Mouse (Mus musculus): ENCODE results near the gene Btrc. TPM values are rescaled to one million over a fixed set of nuclear protein-coding genes. Genes with fewer than 3 reads are reported as not detected.
"Not testable (repeated sequence)": the region's sequence is repeated elsewhere in the genome, so short reads cannot be mapped to it uniquely, and the experiment has no call there.

Gene Btrc
- 34.2 and 37.9 TPM in 2 replicates for polyA plus RNA-seq (2015; fragmentation: Nextera tagmentation; extraction: Ambion mirVana)

DNA sequence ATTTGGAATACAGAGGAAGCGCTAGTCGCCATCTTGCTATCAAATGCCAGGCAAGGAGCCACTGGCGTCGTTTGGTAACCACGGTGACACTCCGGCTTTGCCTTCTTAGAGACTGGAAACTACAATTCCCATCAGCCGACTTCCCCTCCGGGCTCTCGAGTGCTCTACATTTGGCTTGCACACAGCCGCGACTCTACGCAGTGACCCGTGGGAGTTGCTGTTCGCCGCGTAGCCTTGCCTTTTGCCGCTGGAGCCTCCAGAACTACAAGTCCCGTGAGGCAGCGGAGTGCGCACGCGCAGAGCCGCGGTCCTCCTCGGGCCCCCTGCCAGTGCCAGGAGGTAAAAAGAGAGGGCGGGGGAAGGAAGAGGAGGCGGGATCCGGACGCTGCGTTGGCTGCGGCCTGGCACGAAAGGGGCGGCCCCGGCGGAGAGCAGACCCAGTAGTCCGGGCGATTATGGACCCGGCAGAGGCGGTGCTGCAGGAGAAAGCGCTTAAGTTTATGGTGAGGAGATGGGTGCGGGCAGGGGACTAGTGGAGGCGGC lies at the start of gene Btrc:
TSS of gene Btrc (plus strand) at position 351 of the 543 bp plus-strand sequence.
- under 1% methylated on average over 42 of the region's 42 CpGs for WGBS
- ATAC-seq (ENCODE audit: extremely low read depth, insufficient number of reproducible peaks, low FRiP score, low TSS enrichment) = peak; percentile 96
- Histone ChIP-seq H3K9me3 (no peaks in the 10 kb centered on the region), H3K9ac (peak within 1 kb of the TSS; percentile 92), H3K27me3 (replicated peaks) (no peaks in the 10 kb centered on the region), H3K36me3 (peaks cover 15% of the 10 kb centered on the region), H3K4me1 (peaks cover 21% of the 10 kb centered on the region), H3K4me2 (peak within 1 kb of the TSS; percentile 87), H3K27ac (replicated peaks) (peak within 1 kb of the TSS; percentile 95), H3K4me3 (peak within 1 kb of the TSS; percentile 90)

DNA sequence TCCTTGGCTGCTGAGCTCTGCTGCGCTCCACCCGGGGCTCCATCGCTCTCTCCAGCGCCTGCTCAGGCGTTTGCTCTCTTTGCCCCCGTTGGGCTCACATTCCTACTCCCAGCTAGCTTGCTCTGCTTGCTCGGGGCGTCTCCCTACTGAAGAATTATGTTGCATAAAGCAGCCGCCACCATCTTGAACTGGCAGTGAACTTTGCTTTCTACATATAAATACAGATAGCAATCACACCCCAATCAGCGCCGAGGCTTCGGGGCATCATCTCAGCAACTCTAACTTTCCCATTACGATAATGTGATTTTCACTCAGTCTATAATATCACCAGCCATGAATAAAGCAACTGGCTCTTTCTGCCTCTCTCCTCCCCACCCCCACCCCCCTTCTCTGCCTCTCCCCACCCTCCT lies 46.1 kb upstream of the Btrc start:
- no peak for ATAC-seq (ENCODE audit: extremely low read depth, insufficient number of reproducible peaks, low FRiP score, low TSS enrichment)
- H3K4me1 ChIP-seq = peaks cover 11% of the 10 kb centered on the region
- no peaks in the 10 kb centered on the region for H3K36me3 ChIP-seq
- no peaks in the 10 kb centered on the region for H3K27me3 ChIP-seq (replicated peaks)
- no peak overlapping the region for H3K4me3 ChIP-seq
- H3K4me2 ChIP-seq = peak overlapping the region; percentile 30; the same call in 1 of the 2 replicates
- no peak overlapping the region for H3K9ac ChIP-seq
- H3K9me3 ChIP-seq = no peaks in the 10 kb centered on the region
- 33% methylated on average over 13 of the region's 13 CpGs for WGBS
- H3K27ac ChIP-seq (replicated peaks) = no peak overlapping the region

DNA sequence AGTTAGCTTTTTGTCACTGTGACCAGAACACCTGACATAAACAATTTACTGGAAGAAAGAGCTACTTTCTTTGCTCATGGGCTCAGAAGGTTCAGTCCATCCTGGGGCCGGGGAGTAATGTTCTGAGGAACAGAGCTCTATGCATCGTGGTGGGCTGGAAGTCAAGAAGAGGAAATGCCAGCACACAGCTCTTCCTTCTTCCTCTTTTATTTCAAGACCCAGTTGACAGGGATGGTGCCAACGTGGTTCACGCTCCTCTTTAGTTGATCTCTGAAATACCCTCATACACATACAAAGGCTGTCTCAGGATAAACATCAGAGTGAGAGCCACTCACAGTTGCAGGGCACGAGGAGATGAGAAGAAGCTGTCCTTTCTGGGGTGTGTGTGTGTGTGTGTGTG lies 42.5 kb upstream of the Btrc start:
- 69% methylated on average over 5 of the region's 5 CpGs for WGBS
- no peak overlapping the region for H3K27ac ChIP-seq (replicated peaks)
- no peak overlapping the region for H3K9ac ChIP-seq
- no peaks in the 10 kb centered on the region for H3K9me3 ChIP-seq
- H3K4me1 ChIP-seq = peaks cover 5% of the 10 kb centered on the region; the same call in 1 of the 2 replicates
- no peaks in the 10 kb centered on the region for H3K27me3 ChIP-seq (replicated peaks)
- H3K4me3 ChIP-seq = no peak overlapping the region
- H3K36me3 ChIP-seq = no peaks in the 10 kb centered on the region
- no peak for ATAC-seq (ENCODE audit: extremely low read depth, insufficient number of reproducible peaks, low FRiP score, low TSS enrichment)
- H3K4me2 ChIP-seq = no peak overlapping the region

DNA sequence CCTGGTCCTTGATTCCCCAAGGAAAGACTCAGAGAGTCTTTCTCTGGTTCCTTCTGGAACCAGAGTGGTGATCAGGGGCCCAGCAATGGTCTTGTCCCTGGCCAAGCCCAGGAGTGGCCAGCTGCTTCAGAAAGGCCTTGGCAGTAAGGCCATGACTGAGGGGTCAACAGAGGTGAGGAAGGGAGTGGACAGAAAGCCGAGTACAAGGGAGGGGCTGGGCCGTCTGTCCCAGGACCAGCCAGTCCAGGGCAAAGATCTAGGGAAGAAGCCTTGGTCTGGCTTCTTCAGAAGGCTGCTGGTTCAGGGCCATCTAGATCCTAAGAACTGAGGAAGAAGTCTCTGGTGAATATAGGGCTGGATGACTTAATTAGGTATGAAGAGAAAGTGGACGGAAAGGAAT lies 34.5 kb upstream of the Btrc start:
- no peak overlapping the region for H3K4me2 ChIP-seq
- H3K9ac ChIP-seq = no peak overlapping the region; the same call in 1 of the 2 replicates
- H3K4me3 ChIP-seq = no peak overlapping the region
- no peaks in the 10 kb centered on the region for H3K9me3 ChIP-seq
- WGBS = 57% methylated on average over 3 of the region's 3 CpGs
- H3K27me3 ChIP-seq (replicated peaks) = peaks cover 40% of the 10 kb centered on the region
- H3K4me1 ChIP-seq = peaks cover 17% of the 10 kb centered on the region
- no peaks in the 10 kb centered on the region for H3K36me3 ChIP-seq
- no peak for ATAC-seq (ENCODE audit: extremely low read depth, insufficient number of reproducible peaks, low FRiP score, low TSS enrichment)
- H3K27ac ChIP-seq (replicated peaks) = no peak overlapping the region

DNA sequence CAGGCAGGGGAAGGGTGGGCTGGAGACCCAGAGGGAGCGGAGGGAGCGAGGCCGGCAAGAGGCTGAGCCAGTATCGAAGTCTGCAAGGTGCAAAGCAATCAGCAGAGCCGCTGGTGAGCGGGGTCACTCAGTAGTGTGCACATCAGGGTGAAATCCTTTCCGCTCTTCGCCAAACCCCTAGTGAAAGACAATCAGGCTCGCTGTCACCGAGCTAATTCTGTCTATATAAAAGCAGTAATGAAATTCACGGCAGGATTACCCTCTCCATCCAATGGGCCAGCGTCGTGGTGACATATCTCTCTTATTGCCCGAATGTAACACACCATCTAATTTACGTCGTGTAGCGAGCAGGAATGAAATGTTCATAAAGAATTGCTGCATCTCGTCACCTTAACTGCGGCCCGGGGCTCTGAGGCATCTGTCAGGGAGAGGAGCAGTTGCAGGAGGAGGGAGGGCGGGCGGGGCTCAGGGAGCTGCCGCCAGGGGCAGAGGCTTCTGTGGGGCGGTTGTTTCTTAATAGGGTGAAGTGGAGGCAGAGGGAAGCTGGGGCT lies 33.7 kb upstream of the Btrc start:
- Histone ChIP-seq H3K27ac (replicated peaks) (no peak overlapping the region), H3K27me3 (replicated peaks) (peaks cover 40% of the 10 kb centered on the region), H3K4me3 (peak overlapping the region; percentile 32), H3K9me3 (no peaks in the 10 kb centered on the region), H3K36me3 (no peaks in the 10 kb centered on the region), H3K9ac (peak overlapping the region; percentile 47), H3K4me2 (peak overlapping the region; percentile 58), H3K4me1 (peaks cover 17% of the 10 kb centered on the region)
- WGBS = 7% methylated on average over 24 of the region's 24 CpGs
- ATAC-seq (ENCODE audit: extremely low read depth, insufficient number of reproducible peaks, low FRiP score, low TSS enrichment) = no peak

DNA sequence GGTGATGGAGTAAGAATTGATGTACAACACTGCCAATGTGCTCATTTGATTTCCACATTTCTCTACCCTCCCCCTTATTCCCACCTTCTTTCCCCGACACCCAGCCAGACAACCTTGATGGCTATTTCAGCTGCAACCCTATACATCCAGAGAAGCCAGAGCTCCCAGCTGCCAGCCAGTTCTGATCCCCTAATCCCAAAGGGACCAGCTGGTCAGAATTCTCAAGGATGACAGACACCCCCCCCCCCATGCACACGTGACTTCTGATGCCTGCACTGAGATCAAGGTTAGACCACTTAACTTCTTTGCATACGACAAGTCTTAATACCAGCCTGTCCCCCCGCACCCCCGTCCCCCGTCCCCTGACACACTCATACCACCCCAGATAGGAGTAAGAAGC lies 26.8 kb upstream of the Btrc start:
- no peak for ATAC-seq (ENCODE audit: extremely low read depth, insufficient number of reproducible peaks, low FRiP score, low TSS enrichment)

DNA sequence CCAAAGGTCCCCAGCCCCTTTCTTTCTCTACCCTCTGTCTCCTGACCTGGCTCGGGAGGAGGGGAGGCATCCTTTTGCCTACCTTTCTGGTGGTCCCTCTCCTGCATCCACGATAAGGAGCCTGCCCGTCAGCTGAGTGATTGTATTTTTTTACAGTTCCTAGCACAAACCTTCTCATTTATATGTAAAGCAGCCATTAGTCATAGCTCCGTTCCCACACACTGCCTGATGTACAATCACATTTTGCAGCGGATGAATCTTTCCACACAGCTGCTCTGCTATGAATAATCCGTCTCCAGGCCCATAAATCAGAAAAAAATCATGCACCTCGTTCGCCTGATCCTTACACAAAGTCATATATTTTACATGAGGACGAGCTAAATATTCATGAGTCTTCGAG lies 25.4 kb upstream of the Btrc start:
- H3K4me3 ChIP-seq = no peak overlapping the region
- no peaks in the 10 kb centered on the region for H3K4me1 ChIP-seq
- H3K27ac ChIP-seq (replicated peaks) = no peak overlapping the region
- H3K9me3 ChIP-seq = no peaks in the 10 kb centered on the region
- 69% methylated on average over 10 of the region's 10 CpGs for WGBS
- H3K27me3 ChIP-seq (replicated peaks) = peaks cover 24% of the 10 kb centered on the region; the same call in 1 of the 2 replicates
- no peak overlapping the region for H3K9ac ChIP-seq
- H3K36me3 ChIP-seq = no peaks in the 10 kb centered on the region
- no peak overlapping the region for H3K4me2 ChIP-seq
- no peak for ATAC-seq (ENCODE audit: extremely low read depth, insufficient number of reproducible peaks, low FRiP score, low TSS enrichment)

More for the DNA sequence above, 26.8 kb upstream of the Btrc start:
- WGBS = 62% methylated on average over 6 of the region's 6 CpGs
- no peak overlapping the region for H3K27ac ChIP-seq (replicated peaks)
- H3K4me2 ChIP-seq = no peak overlapping the region
- H3K27me3 ChIP-seq (replicated peaks) = peaks cover 19% of the 10 kb centered on the region
- no peak overlapping the region for H3K9ac ChIP-seq
- H3K4me3 ChIP-seq = no peak overlapping the region
- H3K4me1 ChIP-seq = no peaks in the 10 kb centered on the region
- no peaks in the 10 kb centered on the region for H3K36me3 ChIP-seq
- no peaks in the 10 kb centered on the region for H3K9me3 ChIP-seq

DNA sequence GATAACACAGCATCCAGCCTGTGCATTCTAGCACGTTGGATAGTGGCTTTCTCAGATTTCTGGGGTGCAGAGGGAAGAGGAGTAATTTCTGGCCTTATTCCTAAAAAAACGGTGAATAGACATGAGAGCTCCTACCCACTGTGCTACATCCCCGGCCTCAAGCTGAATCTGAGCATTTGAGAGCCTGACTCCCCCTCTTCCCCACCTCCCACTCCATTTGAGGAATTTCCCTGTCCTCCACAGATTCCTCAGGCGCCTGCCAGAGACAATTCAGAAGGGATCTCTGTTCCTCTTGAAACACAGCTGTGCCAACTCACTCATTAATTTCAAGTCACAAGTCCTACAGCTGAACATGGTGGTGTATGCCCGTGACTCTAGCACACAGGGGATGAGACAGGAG lies 19.6 kb upstream of the Btrc start:
- Histone ChIP-seq H3K27me3 (replicated peaks) (0 out of 2 replicates have a peak, but pooled peaks cover 10% of the 10 kb centered on the region), H3K4me1 (no peaks in the 10 kb centered on the region), H3K4me2 (no peak overlapping the region), H3K4me3 (no peak overlapping the region), H3K36me3 (no peaks in the 10 kb centered on the region), H3K9ac (no peak overlapping the region), H3K9me3 (no peaks in the 10 kb centered on the region), H3K27ac (replicated peaks) (no peak overlapping the region)
- no peak for ATAC-seq (ENCODE audit: extremely low read depth, insufficient number of reproducible peaks, low FRiP score, low TSS enrichment)
- 48% methylated on average over 5 of the region's 5 CpGs for WGBS

DNA sequence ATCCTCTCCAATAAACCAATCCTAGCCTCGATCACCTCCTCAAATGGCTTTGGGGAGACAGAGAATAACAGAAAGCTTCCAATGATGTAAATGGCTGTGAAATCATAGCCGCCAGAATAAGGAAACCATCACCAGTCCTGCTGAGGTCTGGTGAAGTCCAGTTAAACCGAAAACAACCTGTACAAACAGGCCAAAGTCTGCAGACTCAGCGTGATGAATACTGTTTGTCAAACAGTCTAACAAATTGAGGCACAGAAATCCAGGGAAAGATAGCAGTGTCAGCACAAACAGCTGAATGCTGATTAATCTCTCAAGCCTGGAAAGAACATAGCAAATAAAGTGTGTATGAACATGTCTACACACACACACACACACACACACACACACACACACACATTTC lies 15.3 kb upstream of the Btrc start:
- Histone ChIP-seq H3K27me3 (replicated peaks) (peaks cover 14% of the 10 kb centered on the region; the same call in 1 of the 2 replicates), H3K9me3 (no peaks in the 10 kb centered on the region), H3K9ac (no peak overlapping the region), H3K4me2 (no peak overlapping the region), H3K4me1 (peaks cover 9% of the 10 kb centered on the region), H3K36me3 (no peaks in the 10 kb centered on the region), H3K27ac (replicated peaks) (no peak overlapping the region), H3K4me3 (no peak overlapping the region)
- WGBS = 61% methylated on average over 4 of the region's 4 CpGs
- ATAC-seq (ENCODE audit: extremely low read depth, insufficient number of reproducible peaks, low FRiP score, low TSS enrichment) = no peak

DNA sequence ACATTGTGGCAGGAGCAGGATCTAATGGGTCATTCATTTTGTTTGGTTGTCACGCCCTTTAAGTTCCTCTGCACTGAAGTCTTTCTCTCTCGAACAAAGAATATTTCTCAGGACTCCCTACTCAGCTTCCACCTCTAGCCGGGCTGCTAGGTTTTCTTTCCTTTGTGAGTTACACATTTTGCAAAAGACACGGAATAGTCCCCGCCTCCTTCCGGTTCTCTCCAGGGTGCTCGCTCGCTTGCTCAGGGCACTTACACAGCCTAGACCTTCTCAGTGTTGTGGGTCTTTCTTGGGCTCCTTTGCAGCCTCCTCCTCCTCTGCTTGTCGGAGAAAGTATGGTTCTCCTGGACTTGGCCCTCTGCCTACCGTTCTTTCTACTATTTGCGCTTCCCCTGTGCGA lies 13.1 kb upstream of the Btrc start:
- peaks cover 9% of the 10 kb centered on the region for H3K4me1 ChIP-seq
- no peak overlapping the region for H3K9ac ChIP-seq
- peaks cover 14% of the 10 kb centered on the region; the same call in 1 of the 2 replicates for H3K27me3 ChIP-seq (replicated peaks)
- H3K9me3 ChIP-seq = no peaks in the 10 kb centered on the region
- no peak for ATAC-seq (ENCODE audit: extremely low read depth, insufficient number of reproducible peaks, low FRiP score, low TSS enrichment)
- no peaks in the 10 kb centered on the region for H3K36me3 ChIP-seq
- WGBS = 52% methylated on average over 12 of the region's 12 CpGs
- H3K4me3 ChIP-seq = peak overlapping the region; percentile 5; the same call in 1 of the 2 replicates
- no peak overlapping the region for H3K27ac ChIP-seq (replicated peaks)
- H3K4me2 ChIP-seq = peak overlapping the region; percentile 54

DNA sequence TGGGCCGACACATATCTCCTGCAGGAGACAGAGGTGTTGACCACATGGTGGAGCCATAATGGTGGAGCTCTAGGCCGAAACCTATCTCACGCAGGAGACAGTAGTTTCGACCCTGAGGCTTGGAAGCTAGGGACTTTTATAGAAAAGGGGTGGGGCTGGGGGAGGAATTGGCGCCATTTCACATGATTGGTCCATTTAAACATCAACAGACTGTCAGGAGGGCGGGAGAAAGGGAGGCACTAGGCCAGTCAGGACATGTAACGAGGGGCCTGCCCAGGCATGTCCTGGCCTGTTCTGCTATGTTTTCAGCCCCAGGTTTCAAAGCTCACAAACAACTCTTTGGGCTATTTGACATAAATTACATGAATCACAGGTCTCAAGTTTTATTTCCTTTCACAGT lies 10.8 kb upstream of the Btrc start:
- ATAC-seq (ENCODE audit: extremely low read depth, insufficient number of reproducible peaks, low FRiP score, low TSS enrichment); H3K9ac ChIP-seq; H3K4me3 ChIP-seq; H3K4me2 ChIP-seq; H3K27ac ChIP-seq (replicated peaks); H3K9me3 ChIP-seq; H3K36me3 ChIP-seq; H3K4me1 ChIP-seq: not testable (repeated sequence)
- 83% methylated on average over 7 of the region's 7 CpGs for WGBS
- peaks cover 14% of the 10 kb centered on the region; the same call in 1 of the 2 replicates for H3K27me3 ChIP-seq (replicated peaks)

DNA sequence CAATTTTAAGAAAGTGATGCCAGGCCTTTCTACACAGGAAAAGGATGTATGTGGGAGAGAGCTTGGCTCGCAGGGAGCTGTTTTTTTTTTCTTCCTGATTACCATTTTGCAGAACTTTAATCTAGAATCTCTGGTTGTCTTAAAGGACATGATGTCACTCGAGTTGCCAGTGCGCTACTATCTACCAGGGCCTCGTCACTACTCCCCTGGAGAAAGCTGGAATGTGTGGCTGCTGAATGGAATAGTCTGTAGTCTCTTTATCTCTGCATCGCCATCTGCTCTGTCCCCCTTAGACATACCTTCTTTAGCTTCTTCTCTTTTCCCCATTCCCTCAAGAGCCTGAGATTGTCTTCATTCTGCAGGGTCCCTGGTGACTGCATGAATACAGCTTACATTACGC lies 7.9 kb upstream of the Btrc start:
- Histone ChIP-seq H3K4me3 (no peak overlapping the region), H3K9me3 (no peaks in the 10 kb centered on the region), H3K36me3 (no peaks in the 10 kb centered on the region), H3K27me3 (replicated peaks) (peaks cover 6% of the 10 kb centered on the region; the same call in 1 of the 2 replicates), H3K27ac (replicated peaks) (no peak overlapping the region), H3K4me1 (peaks cover 8% of the 10 kb centered on the region), H3K9ac (no peak overlapping the region), H3K4me2 (no peak overlapping the region)
- ATAC-seq (ENCODE audit: extremely low read depth, insufficient number of reproducible peaks, low FRiP score, low TSS enrichment) = no peak
- 42% methylated on average over 6 of the region's 6 CpGs for WGBS
